Mouse (Mus musculus) spleen, adult 18-20 months (tissue): ENCODE data around the gene Ccdc97.

Experiments used
- DNase-seq, 2 experiments: peaks; one replicate each; pipeline ENCODE4 v3.0.0; 2022; ENCODE audit warnings: mixed read lengths in 2 of 2

Ccdc97 gene

DNA sequence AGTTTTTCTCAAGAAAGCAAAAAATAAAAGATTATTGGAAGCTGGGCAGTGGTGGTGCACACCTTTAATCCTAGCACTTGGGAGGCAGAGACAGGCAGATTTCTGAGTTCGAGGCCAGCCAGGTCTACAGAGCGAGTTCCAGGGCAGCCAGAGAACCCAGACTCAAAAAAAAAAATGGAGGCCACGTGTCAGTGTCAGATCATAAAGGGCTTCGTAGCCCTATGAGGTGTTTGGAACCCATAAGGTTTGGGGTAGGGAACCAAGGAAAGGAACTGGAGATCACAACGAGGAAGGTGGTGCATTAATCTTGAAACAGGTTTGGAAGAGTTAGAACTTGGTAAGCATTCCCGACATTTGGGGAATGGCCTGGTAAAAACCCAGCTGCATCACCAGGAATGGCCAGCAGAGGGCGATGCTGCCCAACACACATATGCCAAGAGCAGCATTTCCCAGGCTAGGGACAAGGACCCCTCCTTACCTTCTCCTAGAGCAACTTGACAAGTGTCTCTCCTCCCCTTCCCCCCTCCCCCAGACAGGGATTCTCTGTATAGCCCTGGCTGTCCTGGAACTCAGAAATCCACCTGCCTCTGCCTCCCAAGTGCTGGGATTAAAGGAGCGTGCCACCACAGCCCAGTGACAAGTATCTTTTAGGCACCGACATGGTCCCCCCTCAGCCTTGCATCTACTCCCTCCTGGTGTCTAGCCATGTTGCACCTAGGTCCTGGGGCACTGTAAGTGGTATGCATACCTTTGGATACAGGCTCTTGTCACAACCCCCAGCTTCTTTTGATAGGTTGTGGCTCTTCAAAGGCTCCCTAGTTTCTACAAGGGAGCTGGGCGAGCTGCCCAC is 1.1 kb upstream of the Ccdc97 start:
- peak; percentile 49 to 74 for DNase-seq

DNA sequence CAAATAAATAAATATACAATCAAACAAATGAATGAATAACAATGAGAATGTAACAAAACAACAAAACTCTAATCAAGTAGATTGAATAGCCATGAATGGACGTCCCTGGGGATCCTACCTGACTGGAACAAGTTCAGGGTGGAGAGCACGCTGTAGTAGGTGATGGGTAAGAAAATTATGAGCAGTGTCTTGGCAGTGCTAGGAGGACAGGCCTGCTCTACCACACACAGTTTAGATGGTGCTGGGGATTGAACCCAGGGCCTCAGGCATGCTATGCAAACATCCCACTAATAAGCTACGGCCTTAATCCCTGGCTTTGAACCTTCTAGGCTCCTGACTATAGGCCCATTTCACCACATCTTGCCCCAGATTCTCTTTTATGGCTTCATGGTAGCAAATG is 1.4 kb downstream of the Ccdc97 start:
- DNase-seq, result no peak

DNA sequence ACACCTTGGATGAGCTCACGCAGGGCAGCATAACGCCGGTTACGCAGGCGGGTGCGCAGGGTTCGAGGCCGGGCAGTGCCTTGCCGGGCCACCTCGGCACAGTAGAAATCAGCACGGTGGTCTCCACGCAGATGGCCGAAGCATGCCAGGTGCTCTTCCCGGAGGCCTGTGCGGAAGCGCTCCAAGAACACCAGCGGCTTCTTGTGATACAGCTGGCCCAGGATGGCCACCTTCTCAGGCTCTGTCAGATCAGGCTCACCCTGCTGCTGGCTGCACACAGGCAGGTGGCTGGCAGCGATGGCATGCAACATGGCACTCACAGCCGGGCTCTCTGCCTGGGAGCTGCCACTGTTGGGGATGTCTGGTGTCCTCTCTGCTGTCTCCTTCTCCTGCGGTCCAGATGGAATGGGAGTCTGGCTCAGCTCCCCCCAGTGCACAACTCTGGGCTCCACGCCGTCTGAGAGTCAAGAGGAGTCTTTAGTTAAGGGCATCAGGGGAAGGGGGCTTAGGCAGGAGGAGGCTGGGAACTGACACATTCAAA is 3.1 kb downstream of the Ccdc97 start:
- no peak for DNase-seq

DNA sequence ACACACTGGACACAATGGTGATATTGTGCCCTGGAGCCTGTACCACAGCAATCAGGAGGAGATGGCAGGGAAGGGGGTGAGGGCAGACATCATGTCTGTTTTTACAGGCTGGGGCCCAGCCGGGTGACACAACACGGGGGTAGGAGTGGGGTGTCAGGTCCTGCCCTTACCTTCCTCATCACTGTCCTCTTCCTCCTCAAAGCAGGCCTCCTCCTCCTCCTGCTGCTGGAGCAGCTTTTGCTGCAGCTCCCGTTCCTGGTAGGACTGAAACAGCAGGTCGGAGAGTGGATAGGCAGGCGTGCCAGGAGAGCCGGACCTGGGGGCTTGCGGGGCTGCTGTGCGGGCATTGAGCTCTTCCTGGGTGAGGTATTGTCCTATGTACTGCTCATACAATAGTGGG is 4.3 kb downstream of the Ccdc97 start:
- DNase-seq, result no peak

DNA sequence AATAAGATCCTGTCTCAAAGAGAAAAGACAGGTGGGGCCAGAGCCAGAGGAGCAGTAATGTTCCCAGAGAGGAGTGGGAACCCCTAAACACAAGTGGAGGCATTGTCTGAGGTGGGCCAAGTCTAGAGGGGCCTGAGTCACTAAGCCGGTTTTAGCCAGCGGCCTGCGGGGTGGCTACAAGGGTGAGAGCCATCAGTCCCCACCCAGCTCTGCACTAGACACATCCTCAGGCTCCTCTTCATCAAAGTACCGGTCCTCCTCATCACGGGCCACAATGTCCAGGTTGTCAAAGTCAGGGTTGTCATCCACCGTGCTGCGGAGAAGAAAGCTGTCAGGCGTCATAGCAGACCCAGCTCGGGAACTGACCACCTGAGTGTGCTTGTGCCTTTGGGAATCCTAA is 6.1 kb downstream of the Ccdc97 start:
- DNase-seq, result no peak

DNA sequence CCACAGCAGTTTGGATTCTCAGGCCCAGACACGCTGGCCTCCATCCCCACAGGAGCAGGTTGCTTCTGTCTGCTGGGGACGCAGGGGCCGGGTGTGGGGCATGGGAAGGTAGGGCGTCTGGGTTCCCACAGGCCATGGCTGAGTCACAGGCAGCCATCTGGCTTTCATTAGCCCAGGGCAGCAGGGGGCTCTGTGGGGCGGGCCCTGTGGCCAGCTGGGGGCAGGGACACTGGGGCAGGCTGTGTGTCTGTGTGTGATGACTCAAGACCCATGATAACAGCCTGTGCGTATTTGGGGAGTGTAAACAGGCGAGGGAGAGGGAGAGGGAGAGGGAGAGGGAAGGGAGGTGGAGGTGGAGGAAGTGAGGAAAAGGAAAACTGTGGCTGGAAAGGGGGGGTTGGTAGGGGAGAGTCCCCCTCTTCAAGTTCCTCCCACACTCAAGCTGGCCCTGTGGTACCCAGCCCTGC is 7.1 kb downstream of the Ccdc97 start:
- DNase-seq, result no peak

DNA sequence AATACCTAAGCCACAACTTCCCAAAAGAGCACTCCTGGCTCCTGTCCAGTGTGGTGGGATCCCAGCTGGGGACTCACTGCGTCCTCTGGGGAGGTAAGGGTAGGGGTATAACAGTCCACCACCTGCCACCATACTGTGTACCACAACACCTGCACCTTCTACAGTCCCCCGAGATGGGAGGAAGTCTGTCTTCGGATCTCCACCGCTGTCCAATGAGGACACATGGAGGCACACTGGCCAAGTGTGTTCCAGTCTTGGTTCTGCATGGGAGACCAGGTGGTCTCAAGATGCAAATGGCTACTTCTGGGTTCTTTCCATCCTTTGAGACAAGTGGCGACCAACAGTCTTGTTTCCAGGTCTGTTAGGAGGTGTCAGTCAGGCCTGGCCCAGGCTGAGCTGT is 7.7 kb downstream of the Ccdc97 start:
- no peak for DNase-seq

DNA sequence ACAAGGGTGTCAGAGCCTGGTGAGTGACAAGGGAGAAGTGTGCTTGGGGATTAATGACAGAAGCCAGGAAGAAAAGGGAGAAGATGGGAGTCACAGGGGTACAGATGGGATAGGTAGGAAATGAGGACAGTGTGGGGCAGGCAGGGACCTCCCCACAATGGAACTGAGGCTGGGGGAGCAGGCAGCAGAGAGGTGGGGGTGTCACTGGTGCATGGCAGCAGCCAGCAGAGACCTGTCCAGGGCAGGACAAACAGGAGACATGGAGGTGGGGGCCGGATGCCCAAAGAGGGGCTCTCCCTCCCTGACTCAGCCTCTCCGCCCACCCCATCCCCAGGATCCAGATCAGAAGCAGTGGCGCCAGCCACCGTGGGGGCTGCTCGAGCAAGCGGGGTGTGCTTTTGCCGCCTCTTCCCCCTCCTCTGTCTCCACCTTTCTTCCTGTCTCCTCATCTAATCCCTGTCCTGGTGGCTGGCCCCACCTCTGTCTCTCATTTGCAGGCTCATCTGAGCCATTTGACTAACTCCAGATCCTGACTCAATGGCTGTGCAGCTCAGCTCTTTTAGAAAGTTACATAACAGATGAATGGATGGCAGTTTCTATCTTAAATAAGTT is 8.3 kb downstream of the Ccdc97 start:
- DNase-seq, result no peak

DNA sequence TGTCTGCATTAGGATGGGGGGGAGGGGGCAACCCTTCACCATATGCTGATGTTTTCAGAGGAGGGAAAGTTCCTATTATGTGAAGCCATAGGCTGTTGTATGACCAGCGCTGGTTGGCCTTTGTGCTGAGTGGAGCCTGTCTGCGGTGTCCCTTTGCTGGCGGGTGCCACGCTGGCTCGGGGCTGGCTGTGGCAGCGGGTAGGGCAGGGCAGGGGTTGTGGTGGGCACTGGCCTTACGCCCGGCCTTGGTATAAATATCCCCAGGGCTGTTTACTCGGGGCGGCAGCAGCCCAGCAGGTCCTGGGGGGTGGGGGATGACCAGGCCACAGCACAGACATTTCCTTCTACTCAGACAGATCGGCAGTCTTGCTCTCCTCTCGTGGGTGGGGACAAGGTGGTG is 8.9 kb downstream of the Ccdc97 start:
- no peak for DNase-seq

DNA sequence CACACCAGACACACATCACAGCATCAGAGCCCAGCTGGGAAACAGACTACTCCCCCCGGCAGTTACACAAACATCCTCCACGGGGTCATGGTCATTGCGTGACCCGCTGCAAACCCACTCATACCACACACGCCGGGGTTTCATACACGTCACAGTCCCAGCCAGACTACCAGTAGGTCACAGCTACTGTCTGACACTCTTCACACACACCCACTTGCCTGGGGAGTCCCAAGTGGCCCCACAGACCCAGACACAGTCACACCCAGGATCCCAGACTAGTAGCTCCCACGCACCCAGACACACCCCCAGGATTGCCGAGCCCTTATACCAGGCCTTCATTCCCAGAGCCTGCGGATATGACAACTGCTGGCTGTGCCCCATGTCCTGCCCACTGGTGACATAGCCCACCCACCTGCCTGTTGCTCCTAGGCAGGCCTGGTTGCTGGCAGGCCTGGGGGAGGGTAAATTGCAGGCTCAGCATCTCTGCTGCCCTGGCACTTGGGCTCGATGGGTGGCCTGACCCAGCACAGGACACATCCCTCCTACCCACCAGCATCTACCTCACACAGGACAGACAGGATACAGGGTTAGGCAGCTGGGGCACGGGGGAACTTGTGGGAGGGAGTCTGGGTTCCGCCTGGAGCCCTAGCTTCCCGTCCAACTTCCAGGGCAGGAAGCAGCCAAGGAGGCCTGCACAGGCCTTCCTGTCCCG is 11.2 kb downstream of the Ccdc97 start:
- no peak for DNase-seq

DNA sequence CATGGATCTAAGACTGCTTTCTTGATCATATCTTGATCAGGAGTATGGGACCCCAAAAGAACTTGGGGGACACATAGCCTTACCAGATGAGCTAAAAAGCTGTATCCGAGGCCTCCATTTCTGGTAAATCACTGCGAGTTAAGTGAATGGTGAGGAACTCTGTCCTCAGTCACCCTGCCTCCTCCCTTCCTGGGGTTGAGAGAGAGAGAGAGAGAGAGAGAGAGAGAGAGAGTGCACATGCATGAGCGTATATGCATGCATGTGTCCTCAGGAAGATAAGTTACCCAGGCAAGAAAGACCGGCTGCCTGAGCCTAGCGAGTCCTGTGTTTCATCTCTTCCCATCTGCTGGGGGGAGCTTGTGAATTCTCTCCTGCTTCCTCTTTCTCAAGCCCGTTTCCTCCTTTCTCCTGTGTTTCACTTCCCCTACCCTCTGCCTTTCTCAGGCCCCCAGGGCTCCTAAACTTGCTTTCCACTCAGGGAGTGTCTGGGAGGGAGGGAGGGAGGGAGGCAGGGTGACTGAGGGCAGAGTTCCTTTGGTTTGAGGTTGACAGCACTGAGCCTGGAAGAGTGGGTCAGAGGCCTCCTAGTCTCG is 12.2 kb downstream of the Ccdc97 start:
- DNase-seq, result no peak

DNA sequence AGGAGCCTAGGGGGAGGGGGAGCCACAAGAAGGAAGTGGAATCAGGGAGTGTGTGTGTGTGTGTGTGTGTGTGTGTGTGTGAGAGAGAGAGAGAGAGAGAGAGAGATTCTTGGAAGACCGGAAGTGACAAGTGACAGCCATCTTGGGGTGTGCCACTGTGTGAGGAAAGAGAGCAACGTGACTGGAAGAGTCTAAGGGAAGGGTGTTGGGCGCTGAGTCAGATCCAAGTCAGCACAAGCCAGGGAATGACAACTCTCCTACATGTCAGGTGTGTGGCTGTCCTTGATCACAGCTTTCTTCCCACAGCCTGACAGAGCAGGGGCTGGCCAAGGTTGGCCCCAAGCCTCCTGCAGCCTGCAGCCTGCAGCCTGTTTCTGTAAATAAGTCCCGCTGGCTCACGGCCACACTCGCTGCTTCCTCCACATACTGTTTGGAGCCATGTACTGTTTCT is 13.1 kb downstream of the Ccdc97 start:
- no peak for DNase-seq

DNA sequence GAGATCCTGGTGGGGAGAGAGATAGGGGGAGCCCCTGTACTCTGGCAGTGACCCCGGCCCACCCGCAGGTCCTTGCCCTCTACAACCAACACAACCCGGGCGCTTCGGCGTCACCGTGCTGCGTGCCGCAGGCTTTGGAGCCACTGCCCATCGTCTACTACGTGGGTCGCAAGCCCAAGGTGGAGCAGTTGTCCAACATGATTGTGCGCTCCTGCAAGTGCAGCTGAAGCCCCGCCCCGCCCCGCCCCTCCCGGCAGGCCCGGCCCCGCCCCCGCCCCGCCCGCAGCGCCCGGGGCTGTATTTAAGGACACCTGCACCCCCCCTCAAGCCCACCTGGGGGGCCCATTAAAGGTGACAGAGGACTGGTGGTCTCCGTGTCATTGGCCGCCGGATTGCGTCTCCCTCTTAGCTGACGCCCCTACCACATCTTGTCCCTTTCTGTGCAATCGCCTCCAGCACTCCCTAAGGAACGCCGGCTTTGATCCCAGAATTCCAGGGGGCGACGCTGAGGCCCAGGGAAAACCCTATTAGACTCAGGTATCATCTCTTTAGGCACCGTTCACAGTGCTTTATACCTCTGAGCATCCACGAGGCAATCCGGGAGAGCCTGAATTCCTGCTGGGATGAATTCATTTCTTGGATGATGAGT is 14.0 kb downstream of the Ccdc97 start:
- no peak for DNase-seq

DNA sequence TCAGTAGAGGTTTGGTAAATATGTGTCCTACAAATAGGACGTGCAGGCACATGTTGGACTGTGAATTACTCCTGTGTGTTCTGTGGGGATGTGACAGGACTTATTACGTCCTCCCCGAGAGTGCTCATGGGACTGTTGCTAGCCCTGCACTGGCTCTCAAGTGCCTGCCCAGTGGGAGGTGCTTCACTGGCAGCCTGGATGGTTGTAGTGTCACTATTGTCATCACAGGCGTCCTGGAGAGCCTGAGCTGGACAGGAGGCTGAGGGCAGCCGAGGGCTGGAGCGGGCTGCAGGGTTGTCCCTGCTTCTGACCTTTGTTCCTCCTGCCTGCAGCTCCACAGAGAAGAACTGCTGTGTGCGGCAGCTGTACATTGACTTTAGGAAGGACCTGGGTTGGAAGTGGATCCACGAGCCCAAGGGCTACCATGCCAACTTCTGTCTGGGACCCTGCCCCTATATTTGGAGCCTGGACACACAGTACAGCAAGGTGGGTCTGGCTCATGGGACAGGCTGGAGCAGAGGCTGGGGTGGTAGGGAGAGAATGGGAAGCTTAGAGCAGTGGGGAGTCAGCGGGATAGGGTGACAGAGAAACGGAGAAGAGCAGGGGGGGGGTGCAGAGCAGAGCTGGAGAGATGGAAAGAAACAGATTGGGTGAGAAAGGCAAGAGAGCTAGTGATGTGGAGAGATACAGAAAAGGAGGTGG is 14.9 kb downstream of the Ccdc97 start:
- peak in 1 of 2 experiments; percentile 6 for DNase-seq

DNA sequence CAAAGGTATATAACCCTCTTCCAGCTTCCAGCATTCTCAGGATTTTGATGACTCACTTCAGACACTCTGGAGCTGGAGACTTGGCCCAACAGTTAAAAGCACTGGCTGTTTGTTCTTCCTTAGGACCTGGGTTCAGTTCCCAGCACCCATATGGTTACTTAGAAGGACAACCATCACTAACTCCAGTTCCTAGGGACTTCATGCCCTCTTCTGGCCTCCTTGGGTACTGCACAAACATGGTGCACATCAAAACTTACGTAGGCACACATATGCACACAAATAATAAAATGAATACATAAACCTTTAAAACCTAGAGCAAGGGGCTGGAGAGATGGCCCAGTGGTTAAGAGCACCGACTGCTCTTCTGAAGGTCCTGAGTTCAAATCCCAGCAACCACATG is 16.5 kb downstream of the Ccdc97 start:
- DNase-seq, result no peak

DNA sequence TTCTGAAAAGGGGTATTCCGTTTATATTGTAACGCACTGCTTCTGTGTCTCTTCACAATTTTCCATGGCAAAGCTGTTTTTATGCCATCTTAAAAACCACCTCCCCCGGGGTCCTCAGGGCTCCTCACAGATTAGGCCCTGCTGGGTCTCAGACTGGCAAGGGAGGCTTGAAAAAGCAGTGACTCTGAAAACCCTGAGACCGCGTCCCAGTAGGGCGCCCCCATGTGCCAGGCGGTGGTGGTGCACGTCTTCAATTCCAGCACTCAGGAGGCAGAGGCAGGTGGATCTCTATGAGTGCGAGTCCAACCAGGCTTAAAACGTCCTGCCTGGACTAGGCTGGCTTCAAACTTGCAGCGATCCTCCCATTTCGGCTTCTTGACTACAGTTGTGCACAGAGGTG is 18.2 kb downstream of the Ccdc97 start:
- DNase-seq, result peak in 1 of 2 experiments; percentile 38

DNA sequence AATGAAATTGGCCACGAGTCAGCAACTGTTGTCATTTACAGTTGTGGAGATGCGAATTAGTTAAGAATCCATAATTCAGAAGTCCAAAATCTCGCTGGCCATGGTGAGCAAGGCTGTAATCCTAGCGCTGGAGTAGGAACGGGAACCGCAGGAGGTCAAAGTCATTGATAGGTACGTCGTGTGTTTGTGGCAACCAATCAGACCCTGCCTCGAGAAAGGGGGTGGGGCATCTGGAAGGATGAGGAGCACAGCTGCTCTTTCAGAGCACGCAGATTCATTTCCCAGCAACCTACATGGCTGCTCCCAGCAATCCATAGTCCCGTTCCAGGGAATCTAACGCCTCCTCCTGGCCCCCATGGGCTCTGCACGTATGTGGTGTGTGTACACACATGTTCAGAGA is 19.0 kb downstream of the Ccdc97 start:
- no peak for DNase-seq

DNA sequence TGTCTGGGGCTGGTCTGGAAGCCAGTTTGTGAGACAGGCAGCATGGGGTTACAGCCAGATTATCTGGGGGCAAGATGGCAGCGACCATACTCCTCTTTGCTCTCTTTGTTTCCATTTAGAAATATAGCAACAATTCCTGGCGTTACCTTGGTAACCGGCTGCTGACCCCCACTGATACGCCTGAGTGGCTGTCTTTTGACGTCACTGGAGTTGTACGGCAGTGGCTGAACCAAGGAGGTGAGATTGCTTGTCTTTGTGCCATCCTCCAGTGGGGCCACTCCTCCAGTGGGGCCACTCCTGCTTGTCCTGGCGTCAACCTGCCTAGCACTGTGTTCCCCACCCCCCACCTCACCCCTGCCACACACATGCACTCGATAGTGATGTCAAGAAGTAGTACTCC is 24.8 kb downstream of the Ccdc97 start:
- no peak for DNase-seq

DNA sequence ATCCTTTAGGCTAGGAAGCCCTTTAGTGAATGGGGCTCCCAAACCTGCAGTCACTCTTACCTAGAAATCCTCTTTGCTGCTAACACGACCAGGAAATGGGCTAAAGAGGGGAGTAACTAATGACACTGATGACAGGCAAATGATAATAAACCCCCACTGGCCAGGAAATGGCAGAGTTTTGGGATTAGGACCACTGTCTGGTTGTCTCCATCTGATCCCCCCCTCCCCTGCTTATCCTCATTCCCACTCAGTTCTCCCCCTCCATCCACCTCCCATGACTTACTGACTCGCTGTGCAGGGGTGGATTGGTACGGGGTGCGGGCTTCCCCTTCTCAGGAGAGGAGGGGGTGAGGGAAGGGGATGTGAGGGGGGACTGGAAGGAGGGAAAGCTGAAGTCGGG is 28.8 kb downstream of the Ccdc97 start:
- no peak for DNase-seq

DNA sequence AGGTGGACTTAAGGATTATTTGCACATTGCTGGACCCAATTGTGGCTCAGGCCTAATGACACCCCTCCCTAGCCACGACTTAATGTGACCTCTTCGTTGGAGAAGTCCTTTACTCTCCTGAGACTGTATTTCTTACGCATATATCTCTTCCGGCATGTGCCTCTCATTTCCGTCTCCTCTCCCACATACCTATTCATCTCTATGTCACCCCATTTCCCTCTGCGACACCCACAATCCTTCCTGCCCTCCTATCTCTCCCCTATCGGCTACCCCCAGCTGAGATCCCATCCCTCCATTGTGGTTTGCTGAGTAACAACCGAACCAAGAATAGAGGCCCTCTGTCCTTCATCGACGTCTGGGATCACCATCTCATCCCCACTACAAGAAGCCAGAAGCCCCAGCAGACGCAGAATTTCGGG is 29.3 kb downstream of the Ccdc97 start:
- DNase-seq, result no peak

DNA sequence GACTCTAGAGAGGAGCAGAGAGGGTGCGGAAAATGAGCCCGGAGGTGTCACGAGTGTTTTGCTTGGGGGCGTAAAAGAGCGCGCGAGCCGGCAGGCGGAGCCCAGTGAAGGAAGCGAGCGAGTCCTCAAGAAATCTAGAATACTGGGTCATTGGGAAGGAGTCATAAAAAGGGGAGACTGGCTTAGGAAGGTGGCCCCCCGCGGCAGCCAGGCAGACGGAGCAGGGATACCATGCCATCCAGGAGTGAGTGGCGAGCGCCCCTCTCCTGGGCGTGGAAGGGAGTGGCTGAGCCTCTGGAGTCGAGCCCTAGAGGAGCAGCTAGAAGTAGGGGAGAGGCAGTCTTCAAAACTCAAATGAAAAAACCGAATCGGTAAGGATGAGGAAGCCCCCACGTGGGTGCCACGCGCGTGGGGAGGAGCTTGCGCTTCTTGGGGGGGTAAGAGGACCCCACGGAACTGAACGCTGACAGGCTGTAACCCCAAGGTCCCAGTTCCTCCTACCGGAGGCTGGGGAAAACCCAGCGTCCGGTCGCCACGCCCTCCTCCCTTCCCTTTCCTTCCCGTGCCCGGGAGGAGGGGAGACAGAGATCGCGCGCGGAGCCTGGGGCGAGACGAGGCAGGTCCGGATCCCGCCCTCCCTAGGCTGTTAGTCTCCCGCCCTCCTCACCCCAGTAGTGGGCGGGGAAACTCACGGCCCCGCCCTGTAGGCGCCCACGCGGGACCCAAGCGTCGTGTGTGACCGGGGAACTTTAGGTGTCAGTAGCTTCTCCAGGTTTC is 29.9 kb downstream of the Ccdc97 start:
- peak; percentile 82 to 83 for DNase-seq
